20 mouse cellular contexts compared by ENCODE assay signal in the genomic region with DNA sequence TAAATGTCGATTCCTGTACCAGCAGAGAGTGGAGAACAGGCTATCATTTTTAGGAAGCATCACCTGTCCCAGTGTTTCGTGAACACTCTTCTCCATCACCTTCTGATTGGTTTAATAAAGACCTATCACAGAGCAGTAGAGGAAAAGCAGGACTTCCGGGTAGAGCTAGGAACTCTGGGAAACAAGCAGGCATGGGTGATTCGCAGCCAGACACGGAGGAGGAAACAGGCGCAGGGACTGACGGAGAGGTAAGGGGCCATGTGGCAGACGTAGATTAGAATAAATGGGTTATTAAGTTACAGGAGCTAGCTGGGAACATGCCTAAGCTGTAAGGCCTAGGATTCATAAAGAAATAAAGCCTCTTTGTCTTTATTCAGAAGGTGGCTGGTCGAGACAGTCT. TPM values are rescaled to one million over a fixed set of nuclear protein-coding genes. Genes with fewer than 3 reads are reported as not detected.
A peak's percentile ranks its signal among the peaks of the same experiment; 100 is the strongest.
DNase-seq lines count a peak whose midpoint lies in the region; ATAC-seq and TF ChIP-seq lines count a peak whose summit lies in the region.
"Had no signal": no experiment of that assay in that cellular context is flagged by ENCODE, and none has a peak within 500 bp of the region (broad histone marks: within the 10 kb centered on the region; RNA-seq: fewer than 3 reads in every experiment).

No protein-coding gene starts in this region.

- peaks cover 17% of the 10 kb centered on the region for H3K9me3 ChIP-seq in E14TG2a.4 (ENCODE audit: low read length)
- no peaks in the 10 kb centered on the region for H3K9me3 ChIP-seq in G1E (replicated peaks)
- H3K9me3 ChIP-seq: embryonic facial prominence, embryonic 12.5 days; forebrain, embryonic 13.5 days; heart, embryonic 10.5 days; hindbrain, embryonic 13.5 days had no signal

- H3K27me3 ChIP-seq in E14TG2a.4 (ENCODE audit: insufficient read depth, low read length) (no peaks in the 10 kb centered on the region), G1E (ENCODE audit: insufficient read depth, low read length) (no peaks in the 10 kb centered on the region)
- H3K27me3 ChIP-seq: embryonic facial prominence, embryonic 12.5 days; forebrain, embryonic 13.5 days; hindbrain, embryonic 13.5 days; Patski had no signal

- H3K4me1 ChIP-seq in E14TG2a.4 (replicated peaks; ENCODE audit: low read depth, low read length), result peaks cover 35% of the 10 kb centered on the region
- H3K4me1 ChIP-seq in G1E (ENCODE audit: insufficient read depth, low read depth, low read length), result peaks cover 40% of the 10 kb centered on the region
- H3K4me1 ChIP-seq: embryonic facial prominence, embryonic 12.5 days; forebrain, embryonic 13.5 days; heart, embryonic 10.5 days; hindbrain, embryonic 13.5 days had no signal

- peak; percentile 84 for ATAC-seq in G1E (ENCODE audit: extremely low read depth, insufficient number of reproducible peaks, low FRiP score, poor library complexity, severe bottlenecking)
- no peak for ATAC-seq in erythroblast, adult 5-6 weeks (replicated peaks; ENCODE audit: low FRiP score, poor library complexity, severe bottlenecking)
- ATAC-seq: forebrain, embryonic 13.5 days; hindbrain, postnatal 0 days; Patski had no signal

- H3K4me3 ChIP-seq in E14TG2a.4 (replicated peaks; ENCODE audit: low read length), result peak overlapping the region; percentile 56
- H3K4me3 ChIP-seq in G1E (ENCODE audit: low read depth, low read length), result peak overlapping the region; percentile 70
- H3K4me3 ChIP-seq: embryonic facial prominence, embryonic 12.5 days; forebrain, embryonic 13.5 days; heart, embryonic 10.5 days; hindbrain, embryonic 13.5 days had no signal

- peak; percentile 65 for DNase-seq in G1E (ENCODE audit: low spot score)
- DNase-seq in R1 (ENCODE audit: low read depth, low spot score), result peak; percentile 89
- no peak for DNase-seq in adrenal gland, adult 8-10 months
- no peak for DNase-seq in cerebellum, adult 9-10 months
- DNase-seq: adrenal gland, postnatal 10 days; cerebellum, adult 11 months; cerebellum, adult 8-10 months; cerebellum, postnatal 25 days; gastrocnemius, postnatal 36 days; heart, adult 18-20 months; heart, postnatal 10 days; kidney, adult 11 months had no signal

- H3K36me3 ChIP-seq in E14TG2a.4 (ENCODE audit: insufficient read depth, low read length) (peaks cover 71% of the 10 kb centered on the region), G1E (replicated peaks) (peaks cover 28% of the 10 kb centered on the region)
- H3K36me3 ChIP-seq: embryonic facial prominence, embryonic 12.5 days; heart, embryonic 10.5 days; hindbrain, embryonic 13.5 days had no signal

- TF ChIP-seq CTCF in E14TG2a.4 (conservative IDR thresholded peaks at IDR 0.05; ENCODE audit: low read length) (no peak), G1E (IDR thresholded peaks at IDR 0.05; ENCODE audit: low read depth, low read length) (no peak)

RNA-seq across cellular contexts. Expression of a gene that starts 40.9 kb away (rescaled TPM):
- total RNA-seq in G1E (2014; fragmentation: Nextera tagmentation), result 70.1 and 74.0 TPM in 2 replicates
- total RNA-seq in G1E (2017), result 92.5 and 104 TPM in 2 replicates
- polyA plus RNA-seq in G1E (2012), result 65.2 and 67.5 TPM in 2 replicates
- 100 to 1,000 TPM; 139 to 158 (median 146) TPM for total RNA-seq in adrenal gland, adult 8-10 months (2022)
- 53.4 and 61.2 TPM in 2 replicates for total RNA-seq in erythroblast, adult 5-6 weeks (2015; ENCODE audit: low replicate concordance)
- 48.5 and 53.2 TPM in 2 replicates for total RNA-seq in erythroblast, adult 5-6 weeks (2017; ENCODE audit: low replicate concordance)

RNA-seq across cellular contexts. Expression of a gene that starts 41.4 kb away (rescaled TPM):
- total RNA-seq in G1E (2014; fragmentation: Nextera tagmentation) (0.87 TPM in 1 of 2 replicates, not detected in the other), G1E (2017) (0.16 TPM in 1 of 2 replicates, not detected in the other)
- 0.01 TPM in 1 of 2 replicates, not detected in the other for polyA plus RNA-seq in G1E (2012)
- 1 to 10 TPM; 3.1 to 4.1 (median 3.6) TPM for total RNA-seq in adrenal gland, adult 8-10 months (2022)
- 17.3 and 37.1 TPM in 2 replicates for total RNA-seq in erythroblast, adult 5-6 weeks (2015; ENCODE audit: low replicate concordance)
- 5.7 and 9.2 TPM in 2 replicates for total RNA-seq in erythroblast, adult 5-6 weeks (2017; ENCODE audit: low replicate concordance)
- total RNA-seq: hindbrain, postnatal 0 days had no signal

RNA-seq across cellular contexts. Expression of a gene that starts 47.7 kb away (rescaled TPM):
- total RNA-seq in G1E (2014; fragmentation: Nextera tagmentation), result 44.8 and 58.5 TPM in 2 replicates
- total RNA-seq in G1E (2017), result 47.7 and 51.0 TPM in 2 replicates
- 10.6 and 16.4 TPM in 2 replicates for polyA plus RNA-seq in G1E (2012)
- total RNA-seq in adrenal gland, adult 8-10 months (2022), result 10 to 100 TPM in 3 of 4 experiments, 1 to 10 TPM in 1; 8.1 to 11.3 (median 10.6) TPM
- 9.4 and 31.7 TPM in 2 replicates for total RNA-seq in erythroblast, adult 5-6 weeks (2015; ENCODE audit: low replicate concordance)
- 24.0 and 29.6 TPM in 2 replicates for total RNA-seq in erythroblast, adult 5-6 weeks (2017; ENCODE audit: low replicate concordance)

Comparison
In these comparisons a context has a peak if more than half of its experiments do, and no peak if none do; other contexts are left out.
1. DNase-seq: peak in G1E (single experiment) and R1 (single experiment); none in adrenal gland, adult 8-10 months (single experiment) and cerebellum, adult 9-10 months (single experiment).